Mouse (Mus musculus) heart, embryonic 11.5 days (tissue): ENCODE measurements at regions not wholly inside any gene's neighbourhood (a gene's known extent, or its start where the extent isn't known, plus 50 kb on each side); places are given as distances from the start of the nearest gene placed in this dataset.

Experiments used
- ATAC-seq: fragments of 200-750 bp; cut with Nextera tagmentation; replicated peaks from 2 replicates; pipeline ENCODE4 v1.8.0; 2017; ENCODE audit warnings: moderate library complexity; ENCODE audit not compliant: insufficient number of reproducible peaks, low FRiP score, low TSS enrichment
- H3K27ac ChIP-seq: fragments of 300-500 bp; sonication (generic); 2 replicates; pipeline ENCODE4 v1.5.1; 2014; ENCODE audit warnings: mild to moderate bottlenecking, low read depth, low read length
- H3K27me3 ChIP-seq: fragments of 300-500 bp; sonication (generic); 2 replicates; pipeline ENCODE4 v1.6.1; 2014; ENCODE audit warnings: mild to moderate bottlenecking, low read length, mixed read lengths; ENCODE audit not compliant: control insufficient read depth, insufficient read depth
- H3K36me3 ChIP-seq: fragments of 300-500 bp; sonication (generic); 2 replicates; pipeline ENCODE4 v1.6.1; 2014; ENCODE audit warnings: mild to moderate bottlenecking, low read length, moderate library complexity, mixed read lengths; ENCODE audit not compliant: control insufficient read depth, insufficient read depth
- H3K4me1 ChIP-seq: fragments of 300-500 bp; sonication (generic); 2 replicates; pipeline ENCODE4 v1.6.1; 2014; ENCODE audit warnings: low read length; ENCODE audit not compliant: control insufficient read depth, insufficient read depth
- H3K4me2 ChIP-seq: fragments of 300-500 bp; sonication (generic); 2 replicates; pipeline ENCODE4 v1.6.1; 2014; ENCODE audit warnings: mild to moderate bottlenecking, moderate library complexity
- H3K4me3 ChIP-seq: fragments of 300-500 bp; sonication (generic); 2 replicates; pipeline ENCODE4 v1.5.1; 2014; ENCODE audit warnings: low read depth, low read length
- H3K9ac ChIP-seq: fragments of 300-500 bp; sonication (generic); 2 replicates; pipeline ENCODE4 v1.6.1; 2014; ENCODE audit warnings: mild to moderate bottlenecking, low read depth, low read length, moderate library complexity
- H3K9me3 ChIP-seq: fragments of 300-500 bp; sonication (generic); replicated peaks from 2 replicates; pipeline ENCODE4 v1.6.1; 2016; ENCODE audit warnings: low read length; ENCODE audit not compliant: control insufficient read depth
- WGBS: fragments of 180-500 bp; shearing (Covaris S2); extraction: QIAGEN DNeasy Blood & Tissue Kit; methylation state at CpG from one replicate; pipeline ENCODE4 v1.1.7; 2014; ENCODE audit not compliant: insufficient replicate concordance; 5-methylcytosine and 5-hydroxymethylcytosine counted together

DNA sequence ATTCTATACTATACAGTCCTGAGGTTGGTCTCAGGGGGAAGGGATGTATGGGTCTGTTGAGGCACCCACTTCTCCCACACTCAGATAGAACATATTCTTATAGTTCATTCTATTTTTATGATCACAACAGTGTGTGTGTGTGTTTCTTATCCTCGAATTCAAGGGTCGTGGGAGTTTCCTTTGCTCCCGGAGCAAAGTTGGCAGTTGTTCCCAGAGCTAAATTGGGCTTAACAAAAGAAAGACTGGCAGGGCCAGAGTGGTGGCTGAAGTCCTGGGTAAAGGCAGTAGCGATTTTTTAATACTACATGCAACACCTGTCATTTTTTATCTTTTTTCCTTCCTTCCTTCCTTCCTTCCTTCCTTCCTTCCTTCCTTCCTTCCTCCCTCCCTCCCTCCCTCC, 131.5 kb upstream of the Sp4 start:
- ATAC-seq = no peak
- H3K4me1 ChIP-seq = no peaks in the 10 kb centered on the region
- H3K9ac ChIP-seq = no peak overlapping the region
- H3K27ac ChIP-seq = no peak overlapping the region
- H3K9me3 ChIP-seq = no peaks in the 10 kb centered on the region
- WGBS = 48% methylated on average over 4 of the region's 4 CpGs
- no peaks in the 10 kb centered on the region for H3K36me3 ChIP-seq
- no peak overlapping the region for H3K4me3 ChIP-seq
- H3K27me3 ChIP-seq = no peaks in the 10 kb centered on the region
- H3K4me2 ChIP-seq = no peak overlapping the region

DNA sequence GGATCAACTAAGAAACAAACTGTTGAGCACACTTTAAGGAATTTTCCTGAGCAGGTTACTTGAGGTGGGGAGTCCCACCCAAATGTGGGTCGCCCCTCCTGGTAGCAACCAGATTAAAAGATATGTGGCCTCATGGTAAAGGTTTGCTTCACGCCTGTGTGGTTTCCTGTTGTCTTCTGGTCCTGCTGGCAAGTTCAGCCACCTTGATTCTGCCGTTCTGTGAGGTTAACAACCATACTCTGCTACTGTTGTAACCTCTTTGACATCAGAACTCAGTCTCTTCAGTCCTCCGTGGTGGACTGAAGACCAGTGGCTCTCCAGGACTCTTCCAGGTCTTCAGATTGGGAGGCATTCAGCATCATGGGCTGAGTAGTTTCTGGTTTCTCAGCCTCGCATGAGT, 127.1 kb upstream of the Sp4 start:
- no peaks in the 10 kb centered on the region for H3K27me3 ChIP-seq
- no peak overlapping the region for H3K9ac ChIP-seq
- WGBS = 73% methylated on average over 5 of the region's 5 CpGs
- no peak overlapping the region for H3K4me3 ChIP-seq
- H3K9me3 ChIP-seq = no peaks in the 10 kb centered on the region
- no peaks in the 10 kb centered on the region for H3K4me1 ChIP-seq
- H3K36me3 ChIP-seq = no peaks in the 10 kb centered on the region
- no peak overlapping the region for H3K27ac ChIP-seq
- ATAC-seq = no peak
- no peak overlapping the region for H3K4me2 ChIP-seq

DNA sequence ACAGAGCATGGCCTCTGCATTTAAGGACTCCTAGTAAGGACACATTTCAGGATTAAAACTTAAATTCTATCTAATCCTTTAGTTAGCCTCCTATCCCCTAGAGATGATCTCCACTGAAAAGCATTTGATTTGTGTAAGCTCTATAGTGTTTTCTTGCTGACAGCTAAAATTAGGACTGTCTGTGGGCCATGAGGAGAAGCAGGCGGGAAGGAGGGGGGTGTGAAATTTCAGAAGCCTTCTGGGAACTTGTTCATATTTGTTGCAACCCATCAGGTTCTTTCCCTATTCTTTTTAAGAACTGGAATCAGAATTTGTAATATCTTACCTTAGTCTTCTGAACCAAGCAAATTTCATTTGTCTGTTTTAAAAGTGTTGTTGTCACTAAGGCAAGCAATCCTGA, 114.7 kb upstream of the Sp4 start:
- ATAC-seq = no peak
- Histone ChIP-seq H3K4me2 (no peak overlapping the region), H3K27me3 (no peaks in the 10 kb centered on the region), H3K27ac (no peak overlapping the region), H3K9ac (no peak overlapping the region), H3K4me1 (0 out of 2 replicates have a peak, but pooled peaks cover 3% of the 10 kb centered on the region), H3K9me3 (no peaks in the 10 kb centered on the region), H3K36me3 (no peaks in the 10 kb centered on the region), H3K4me3 (no peak overlapping the region)
- 68% methylated on average over 1 of the region's 1 CpGs for WGBS

DNA sequence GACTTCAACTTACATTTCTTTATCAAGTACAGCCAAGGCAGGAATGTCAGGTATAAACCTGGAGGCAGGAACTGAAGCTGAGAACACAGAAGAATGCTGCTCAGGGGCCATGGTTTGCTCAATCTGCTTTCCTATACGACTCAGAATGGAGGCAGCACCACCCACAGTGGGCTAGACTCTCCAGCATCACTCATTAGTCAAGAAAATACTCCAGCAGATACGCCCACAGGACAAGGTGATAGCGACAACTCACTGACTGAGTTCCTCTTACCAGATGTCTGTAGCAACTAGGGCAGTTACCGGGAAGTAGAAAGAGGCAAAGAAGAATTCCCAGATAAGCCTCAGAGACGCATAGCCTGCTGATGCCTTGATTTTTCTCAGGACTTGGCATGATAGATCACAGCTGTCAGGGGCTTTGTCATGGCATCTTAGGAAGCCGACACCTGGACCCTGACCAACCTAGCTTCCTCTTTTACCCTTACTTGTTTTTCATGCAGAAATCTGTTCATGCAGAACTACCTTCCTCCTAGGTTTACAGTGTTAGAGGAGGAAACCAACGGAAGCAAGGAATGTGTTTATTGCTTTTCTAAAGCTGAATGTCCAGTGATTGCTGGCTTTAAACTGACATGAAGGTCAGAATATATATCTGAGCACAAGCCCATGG, 110.7 kb upstream of the Sp4 start:
- 0 out of 2 replicates have a peak, but pooled peaks cover 3% of the 10 kb centered on the region for H3K4me1 ChIP-seq
- H3K36me3 ChIP-seq = no peaks in the 10 kb centered on the region
- H3K9ac ChIP-seq = no peak overlapping the region
- no peak overlapping the region for H3K4me2 ChIP-seq
- no peaks in the 10 kb centered on the region for H3K27me3 ChIP-seq
- WGBS = 23% methylated on average over 7 of the region's 7 CpGs
- H3K4me3 ChIP-seq = no peak overlapping the region
- ATAC-seq = no peak
- H3K9me3 ChIP-seq = no peaks in the 10 kb centered on the region
- H3K27ac ChIP-seq = no peak overlapping the region

DNA sequence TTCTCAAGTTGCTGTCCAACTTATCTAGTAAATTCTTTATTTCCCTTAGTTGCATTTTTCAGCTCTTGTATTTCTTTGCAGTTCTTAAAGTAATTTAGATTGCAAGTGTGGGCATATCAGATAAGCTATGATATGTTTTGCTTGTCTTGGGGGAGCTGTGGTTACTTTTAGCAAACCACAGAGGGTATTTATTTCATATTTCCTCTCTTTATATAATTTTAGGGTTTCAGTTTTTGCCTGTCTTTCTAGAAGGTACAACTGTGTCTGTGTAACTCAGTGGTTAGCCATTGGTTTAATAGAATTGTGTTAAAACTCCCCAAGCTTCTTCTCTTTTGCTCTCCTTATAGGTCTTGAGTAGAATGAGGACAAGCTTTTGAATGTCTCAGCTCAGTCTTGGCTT, 109.7 kb upstream of the Sp4 start:
- no peak overlapping the region for H3K4me3 ChIP-seq
- no peaks in the 10 kb centered on the region for H3K9me3 ChIP-seq
- H3K36me3 ChIP-seq = no peaks in the 10 kb centered on the region
- H3K27ac ChIP-seq = no peak overlapping the region
- no peak overlapping the region for H3K4me2 ChIP-seq
- no peak for ATAC-seq
- H3K27me3 ChIP-seq = no peaks in the 10 kb centered on the region
- H3K9ac ChIP-seq = no peak overlapping the region
- 0 out of 2 replicates have a peak, but pooled peaks cover 3% of the 10 kb centered on the region for H3K4me1 ChIP-seq

DNA sequence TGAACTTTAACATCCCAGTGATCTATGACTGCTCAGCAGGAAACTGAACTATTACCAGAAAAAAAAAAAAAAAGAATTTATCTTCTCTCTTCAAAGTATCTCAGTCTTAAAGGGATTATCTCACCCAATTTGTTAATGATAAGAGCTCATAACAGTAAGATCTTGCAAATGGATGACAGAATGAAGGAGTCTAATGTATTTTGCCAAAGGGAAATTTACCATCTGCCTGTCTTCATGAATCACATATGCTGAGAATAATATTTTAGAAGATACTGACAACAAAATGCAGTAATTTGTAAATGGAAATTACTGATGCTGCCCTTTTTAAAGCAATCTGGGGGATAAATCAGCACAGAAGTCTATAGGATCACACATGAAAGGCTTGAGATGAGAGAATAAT, 103.9 kb upstream of the Sp4 start:
- no peak for ATAC-seq
- Histone ChIP-seq H3K36me3 (no peaks in the 10 kb centered on the region), H3K27ac (no peak overlapping the region), H3K4me1 (no peaks in the 10 kb centered on the region), H3K4me2 (no peak overlapping the region), H3K9me3 (no peaks in the 10 kb centered on the region), H3K9ac (no peak overlapping the region), H3K27me3 (no peaks in the 10 kb centered on the region), H3K4me3 (no peak overlapping the region)

DNA sequence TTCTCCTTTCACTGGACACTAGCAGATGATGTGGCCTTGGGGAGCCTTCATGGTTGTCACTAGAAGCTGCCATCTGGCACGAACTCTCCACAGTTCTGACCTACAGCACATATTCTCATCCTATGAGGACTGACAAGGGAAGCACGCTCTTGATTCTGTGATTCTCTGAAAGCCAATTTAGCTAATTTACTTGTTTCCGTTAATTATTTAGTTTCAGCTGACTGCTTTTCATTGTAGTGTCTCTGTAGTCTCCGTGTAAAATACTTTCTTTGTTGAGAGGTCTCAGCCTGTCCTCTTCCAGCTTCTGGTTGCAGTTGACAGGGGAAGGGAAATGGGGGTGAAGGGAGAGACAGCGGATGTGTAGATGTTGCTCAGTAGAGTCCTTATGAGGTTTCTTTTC, 102.9 kb upstream of the Sp4 start:
- Histone ChIP-seq H3K27ac (no peak overlapping the region), H3K4me3 (no peak overlapping the region), H3K9me3 (no peaks in the 10 kb centered on the region), H3K36me3 (no peaks in the 10 kb centered on the region), H3K9ac (no peak overlapping the region), H3K4me2 (no peak overlapping the region), H3K4me1 (no peaks in the 10 kb centered on the region), H3K27me3 (no peaks in the 10 kb centered on the region)
- ATAC-seq = no peak
- WGBS = 66% methylated on average over 5 of the region's 5 CpGs

DNA sequence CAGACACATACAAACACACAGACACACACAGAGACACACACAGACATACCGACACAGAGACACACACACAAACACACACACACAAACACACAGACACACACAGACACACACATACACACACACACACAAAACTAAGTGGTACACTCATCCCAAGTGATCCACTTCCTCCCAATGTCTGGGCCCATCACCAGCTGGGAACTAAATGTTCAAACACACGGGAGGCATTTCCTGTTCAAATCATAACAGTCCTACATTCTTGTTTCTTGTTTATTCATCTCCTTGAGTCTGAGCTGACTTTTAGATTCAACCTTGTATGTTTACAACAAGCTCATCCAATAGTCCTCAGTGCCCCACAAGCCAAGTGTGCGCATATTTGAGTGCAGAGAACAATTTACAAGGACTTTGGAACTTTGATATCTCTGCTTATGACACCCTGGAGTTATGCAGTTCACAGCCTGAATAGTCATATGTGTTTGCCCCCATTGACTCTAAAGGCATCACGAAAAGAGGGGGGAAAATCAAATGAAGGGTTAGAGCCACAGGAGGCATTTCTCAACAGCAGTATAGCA, 102.4 kb upstream of the Sp4 start:
- no peak overlapping the region for H3K4me2 ChIP-seq
- H3K9me3 ChIP-seq = no peaks in the 10 kb centered on the region
- H3K27ac ChIP-seq = no peak overlapping the region
- H3K4me1 ChIP-seq = no peaks in the 10 kb centered on the region
- no peak for ATAC-seq
- no peaks in the 10 kb centered on the region for H3K27me3 ChIP-seq
- no peak overlapping the region for H3K4me3 ChIP-seq
- no peaks in the 10 kb centered on the region for H3K36me3 ChIP-seq
- WGBS = 76% methylated on average over 4 of the region's 4 CpGs
- H3K9ac ChIP-seq = no peak overlapping the region

DNA sequence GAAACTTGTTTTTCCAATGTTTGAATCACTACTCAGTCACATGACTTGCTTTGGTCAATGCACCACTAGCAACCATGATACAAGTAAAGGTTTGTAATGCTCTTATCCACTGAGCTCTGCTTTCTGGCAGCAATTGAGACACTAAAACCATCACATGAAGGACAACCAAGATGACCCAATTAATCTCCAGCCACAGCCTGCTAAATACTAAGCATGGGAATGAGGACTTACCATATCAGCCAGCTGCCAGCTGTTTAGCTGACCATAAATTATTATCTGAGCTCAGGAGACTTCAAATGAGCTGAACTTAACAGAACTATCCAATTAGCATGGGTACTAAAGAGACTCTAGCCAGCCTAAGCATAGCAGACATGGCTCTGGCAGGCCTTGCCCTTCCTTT, 100.1 kb upstream of the Sp4 start:
- Histone ChIP-seq H3K4me2 (no peak overlapping the region), H3K4me3 (no peak overlapping the region), H3K27ac (no peak overlapping the region), H3K4me1 (no peaks in the 10 kb centered on the region), H3K9ac (no peak overlapping the region), H3K36me3 (no peaks in the 10 kb centered on the region), H3K27me3 (no peaks in the 10 kb centered on the region), H3K9me3 (no peaks in the 10 kb centered on the region)
- no peak for ATAC-seq
